Mouse (Mus musculus): ENCODE results near the gene Cd164.

The Cd164 gene

GRCm38 (mm10) chr10:41546396-41547165, 27.4 kb downstream of the Cd164 start:
- DNase-seq (ENCODE audit: low read depth): no peak

GRCm38 (mm10) chr10:41550711-41551110, 31.5 kb downstream of the Cd164 start:
- DNase-seq (ENCODE audit: low read depth): peak; percentile 68

- no peak for DNase-seq (ENCODE audit: low read depth)
These were observed 33.1 kb downstream of the Cd164 start for GRCm38 (mm10) chr10:41552319-41552718.

GRCm38 (mm10) chr10:41552847-41553589, 33.8 kb downstream of the Cd164 start:
- DNase-seq (ENCODE audit: low read depth): peak; percentile 94

GRCm38 (mm10) chr10:41553711-41554110, 34.5 kb downstream of the Cd164 start:
- DNase-seq (ENCODE audit: low read depth): peak; percentile 61

GRCm38 (mm10) chr10:41555081-41555480, 35.9 kb downstream of the Cd164 start:
- DNase-seq (ENCODE audit: low read depth): no peak

- no peak for DNase-seq (ENCODE audit: low read depth)
These were observed 39.2 kb downstream of the Cd164 start for GRCm38 (mm10) chr10:41558401-41558800.

- no peak for DNase-seq (ENCODE audit: low read depth)
These were observed 42.6 kb downstream of the Cd164 start for GRCm38 (mm10) chr10:41561701-41562395.

GRCm38 (mm10) chr10:41565141-41565540, 45.9 kb downstream of the Cd164 start:
- peak; percentile 98 for DNase-seq (ENCODE audit: low read depth)

GRCm38 (mm10) chr10:41568306-41568705, 49.1 kb downstream of the Cd164 start:
- DNase-seq (ENCODE audit: low read depth): peak; percentile 94

GRCm38 (mm10) chr10:41571065-41571464, 51.9 kb downstream of the Cd164 start:
- no peak for DNase-seq (ENCODE audit: low read depth)

- peak; percentile 64 for DNase-seq (ENCODE audit: low read depth)
These were observed 53.1 kb downstream of the Cd164 start for GRCm38 (mm10) chr10:41572274-41572673.

GRCm38 (mm10) chr10:41573190-41573589, 54.0 kb downstream of the Cd164 start:
- no peak for DNase-seq (ENCODE audit: low read depth)

GRCm38 (mm10) chr10:41575451-41576327, 56.5 kb downstream of the Cd164 start:
- peak; percentile 83 for DNase-seq (ENCODE audit: low read depth)

GRCm38 (mm10) chr10:41576328-41576833, 57.2 kb downstream of the Cd164 start:
- peak; percentile 81 for DNase-seq (ENCODE audit: low read depth)

GRCm38 (mm10) chr10:41578541-41578940, 59.3 kb downstream of the Cd164 start:
- no peak for DNase-seq (ENCODE audit: low read depth)

- no peak for DNase-seq (ENCODE audit: low read depth)
These were observed 61.2 kb downstream of the Cd164 start for GRCm38 (mm10) chr10:41580441-41580840.
